Mouse (Mus musculus) layer of hippocampus, adult 11-12 months (tissue): ENCODE results near the gene Gm13090.
A peak's percentile ranks its signal among the peaks of the same experiment; 100 is the strongest.

Experiments
- DNase-seq: peaks from one replicate; pipeline ENCODE4 v3.0.0; 2022; ENCODE audit warnings: low spot score

Gm13090 gene

DNA sequence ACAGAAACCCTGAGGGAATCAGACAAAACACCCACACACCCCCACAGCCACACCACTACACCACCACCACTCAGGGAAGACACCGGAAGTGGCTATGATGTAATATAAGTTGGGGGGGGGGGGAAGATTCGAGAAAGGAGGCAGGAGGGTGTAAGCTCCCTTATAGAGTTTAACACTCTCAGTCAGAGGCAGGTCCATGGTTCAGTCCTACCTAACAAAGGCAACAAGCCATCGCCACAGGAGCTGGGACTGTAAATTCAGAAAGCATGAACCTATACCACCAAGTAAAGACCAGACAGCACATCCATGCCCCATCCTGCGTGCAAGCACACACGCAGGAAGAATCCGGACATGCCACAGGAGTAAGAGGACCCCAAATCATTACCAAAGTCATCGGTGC is at the start of gene Gm13090:
TSS of gene Gm13090 (plus strand) at position 301 of the 400 bp plus-strand sequence.
- DNase-seq = no peak

DNA sequence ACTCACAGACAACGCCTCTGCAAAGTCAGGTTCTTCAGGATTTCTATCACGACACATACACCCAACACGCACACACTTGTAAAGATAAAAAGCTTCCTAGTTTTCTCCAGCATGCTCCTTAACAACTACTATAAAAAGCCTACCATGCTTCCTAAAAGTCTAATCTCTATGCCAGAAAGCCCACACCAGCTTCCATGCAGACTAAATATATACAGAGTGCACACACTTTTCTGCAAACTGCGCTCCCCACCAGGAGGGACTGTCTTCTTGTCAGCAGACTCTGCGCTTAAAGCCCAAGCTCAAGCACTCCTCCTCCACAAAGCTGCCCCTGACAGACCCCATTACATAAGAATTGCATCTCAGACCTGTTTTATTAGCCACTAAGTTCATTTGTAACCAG is 47.9 kb upstream of the Gm13090 start:
- DNase-seq = no peak

DNA sequence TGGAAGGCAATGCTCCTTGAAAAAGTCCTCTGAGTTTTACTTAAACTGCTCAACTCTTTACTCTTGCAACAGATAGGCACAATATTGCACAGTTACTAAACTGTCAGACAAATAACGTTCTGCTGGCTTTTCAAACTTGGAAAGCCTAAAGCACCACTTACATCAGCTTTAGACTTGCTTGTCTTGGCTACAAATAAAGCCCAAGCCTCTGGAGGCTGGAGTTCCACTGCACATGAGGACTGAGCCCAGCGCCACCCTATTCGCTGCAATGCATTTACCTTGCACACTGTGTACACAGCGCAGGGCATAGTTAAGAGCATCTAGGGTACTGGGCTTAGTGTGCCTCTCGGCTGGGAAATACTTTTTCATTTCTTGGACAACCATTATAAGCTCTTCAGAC is 46.1 kb upstream of the Gm13090 start:
- DNase-seq = peak; percentile 27

DNA sequence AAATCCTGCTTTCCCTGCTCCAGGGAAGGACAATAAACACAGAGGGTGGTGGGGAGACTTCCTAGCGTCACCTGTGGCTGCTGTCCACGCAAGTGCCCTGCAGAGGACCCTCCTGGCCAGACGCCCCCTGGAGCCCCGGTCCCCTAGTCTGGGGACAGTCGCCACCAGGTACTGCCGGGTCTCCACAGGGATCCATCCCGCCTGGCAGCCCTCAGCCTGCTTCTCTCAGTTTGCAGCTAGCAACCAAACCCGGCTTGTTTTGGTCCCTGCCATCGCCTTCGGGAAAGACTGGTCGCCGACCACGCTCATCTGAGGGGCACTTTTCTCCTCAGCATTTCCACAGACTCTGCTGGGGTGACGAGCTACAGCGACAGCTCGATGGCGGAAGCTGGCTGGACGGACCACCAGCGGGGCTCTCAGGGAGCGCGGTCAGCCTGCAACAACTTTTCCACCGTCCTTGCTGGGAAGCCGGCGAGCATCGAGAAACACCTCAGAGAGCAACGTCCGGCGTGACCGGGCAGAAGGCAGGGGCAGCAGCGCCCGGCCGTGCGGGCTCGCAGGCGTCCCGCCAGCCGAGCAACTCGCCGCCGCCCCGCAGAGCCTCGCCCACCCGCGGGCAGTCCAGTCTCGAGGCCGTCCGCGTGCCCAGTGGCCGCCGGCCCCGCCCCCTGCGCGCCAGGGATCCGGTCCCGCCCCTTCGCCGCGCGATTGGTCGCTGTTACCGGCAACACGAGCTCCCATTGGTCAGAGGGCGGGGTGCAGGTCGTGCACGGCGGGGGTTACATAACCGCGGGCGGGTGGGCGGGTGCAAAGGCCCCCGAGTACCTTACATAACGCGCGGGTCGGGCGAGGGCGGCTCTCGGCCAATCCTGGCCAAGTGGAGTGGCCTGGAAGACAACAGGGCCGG is 45.1 kb upstream of the Gm13090 start, which contains the start of gene Per3:
TSS of gene Per3 (minus strand) at position 629 of the 907 bp plus-strand sequence.
- DNase-seq = peak; percentile 99

DNA sequence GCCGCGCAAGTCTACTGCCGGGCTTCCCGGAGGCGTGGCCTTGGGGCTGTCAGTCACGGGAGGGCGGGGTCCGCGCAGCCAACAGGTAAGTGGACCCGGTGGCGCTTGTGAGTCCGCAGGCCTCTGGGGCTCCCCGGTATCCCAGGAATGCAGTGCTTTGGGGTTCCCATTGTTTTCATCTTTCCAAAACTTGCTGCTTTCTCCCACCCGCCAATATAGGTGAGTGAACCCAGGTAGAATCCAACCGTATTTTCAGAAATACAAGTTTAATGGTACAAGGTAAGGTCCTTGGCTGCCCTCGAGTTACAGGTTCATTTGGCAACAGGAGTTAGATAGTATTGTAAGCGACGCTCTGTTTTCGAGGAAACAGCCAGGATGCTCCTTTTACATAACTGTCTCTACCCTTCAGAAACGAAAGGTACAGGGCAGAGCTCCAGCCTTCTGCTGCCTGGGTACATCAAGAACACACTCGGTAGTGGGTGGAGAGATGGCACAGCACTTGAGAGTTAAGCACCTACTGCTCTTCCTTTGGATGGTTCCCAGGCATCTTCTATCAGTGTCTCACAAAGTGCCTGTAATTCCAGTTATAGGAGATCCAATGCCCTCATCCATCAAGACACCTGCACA is 44.3 kb upstream of the Gm13090 start:
- peak; percentile 69 for DNase-seq

DNA sequence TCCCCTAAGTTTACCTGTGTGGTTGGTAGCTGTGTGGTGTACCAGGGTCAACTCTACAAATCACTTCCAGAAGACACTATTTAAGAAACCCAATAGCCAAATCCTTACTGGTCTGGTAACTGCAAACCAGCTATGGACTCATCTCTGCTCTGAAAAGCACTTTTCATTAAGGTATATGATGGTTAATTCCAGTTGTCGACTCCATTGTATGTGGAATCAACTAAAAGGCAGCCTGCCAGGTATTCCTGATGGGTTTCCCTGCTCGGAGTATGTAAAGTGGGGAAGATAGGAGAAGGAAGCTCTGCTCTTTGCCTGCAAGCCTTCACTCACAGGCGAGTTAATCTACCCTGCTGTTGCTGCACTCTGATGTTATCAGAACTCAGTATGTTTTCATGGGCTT is 42.8 kb upstream of the Gm13090 start:
- DNase-seq = no peak

DNA sequence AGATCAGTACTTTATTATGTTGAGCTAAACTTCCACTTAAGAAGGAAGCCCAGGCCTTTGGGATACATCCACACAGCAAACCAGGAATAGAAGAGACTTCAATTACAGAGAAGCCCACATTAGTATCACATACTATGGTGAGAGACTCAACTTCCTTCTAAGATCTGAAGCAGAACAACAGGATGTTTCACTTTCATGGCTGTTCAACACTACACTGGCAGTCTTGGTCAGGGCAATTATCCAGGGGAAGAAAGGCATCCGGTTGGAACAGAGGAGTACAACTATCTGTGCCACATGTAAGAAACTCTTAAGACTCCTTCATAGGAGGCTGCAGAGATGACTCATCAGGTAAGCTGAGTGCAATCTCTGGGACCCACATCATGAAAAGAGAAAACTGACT is 38.2 kb upstream of the Gm13090 start:
- DNase-seq = no peak

DNA sequence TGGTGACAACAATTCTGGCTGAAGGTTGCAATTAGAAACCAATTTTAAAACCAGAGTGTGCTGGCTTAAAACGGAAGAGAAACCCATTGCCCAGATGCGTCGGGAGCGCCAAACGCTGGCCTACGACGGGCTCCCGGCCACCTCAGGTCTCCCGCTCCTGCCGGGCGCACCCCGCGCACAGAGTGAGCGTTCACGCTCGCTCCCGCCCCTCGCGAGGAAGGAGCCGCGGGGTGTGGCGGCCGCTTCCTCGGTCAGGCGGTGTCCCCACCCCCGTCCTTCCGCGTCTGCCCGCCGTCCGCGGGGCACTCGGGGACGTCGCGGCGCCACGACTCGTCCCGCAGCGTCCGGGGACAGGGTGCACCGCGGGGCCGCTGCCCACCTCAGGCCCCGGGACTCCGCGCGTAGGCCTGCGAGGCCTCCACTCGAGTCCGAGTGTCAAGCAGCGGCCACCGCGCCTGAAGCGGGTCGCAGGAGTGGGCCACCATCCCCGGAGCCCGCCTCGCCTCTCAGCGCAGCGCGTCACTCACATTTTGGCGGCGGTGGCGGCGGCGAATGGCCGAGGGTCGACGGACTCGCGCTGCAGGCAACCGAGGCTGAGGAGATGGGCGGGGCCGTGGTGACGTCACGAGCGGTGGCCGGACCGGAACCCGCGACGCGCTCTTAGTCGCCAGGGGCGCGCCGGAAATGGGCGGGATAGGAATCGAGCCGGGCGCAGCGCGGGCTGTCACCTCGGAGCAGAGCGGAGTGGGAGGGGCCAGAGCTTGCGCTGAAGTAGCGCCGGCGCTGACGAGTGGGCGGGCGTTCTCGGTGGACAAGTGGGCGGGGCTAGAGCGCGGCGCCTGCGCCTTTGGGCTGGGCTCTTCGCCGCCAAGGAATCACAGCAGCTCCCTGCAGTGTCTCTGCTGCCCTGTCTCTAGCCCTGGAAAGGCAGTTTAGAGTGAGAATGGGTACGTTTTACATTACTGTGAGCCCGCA is 31.7 kb upstream of the Gm13090 start, which contains the start of gene Vamp3:
TSS of gene Vamp3 (minus strand) at position 617 of the 975 bp plus-strand sequence.
- DNase-seq = peak; percentile 99

DNA sequence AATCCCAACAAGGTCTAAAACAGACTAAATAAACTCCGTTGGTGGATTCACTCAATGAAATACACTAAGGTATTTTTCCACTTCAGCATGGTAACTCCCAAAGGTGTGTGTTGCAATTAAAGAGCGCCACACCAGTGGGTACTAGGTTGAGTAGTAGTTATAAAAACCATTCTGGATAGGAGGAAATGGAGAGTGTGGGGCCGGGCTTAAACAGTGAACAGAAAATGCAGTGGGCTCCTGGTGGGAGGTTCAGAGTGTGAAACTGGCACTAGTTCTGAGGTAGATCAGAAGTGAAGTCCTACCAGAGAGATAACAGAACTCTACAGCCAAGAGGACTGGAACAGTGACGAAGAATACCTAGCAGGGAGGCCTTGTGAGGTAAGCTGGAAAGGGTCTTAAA is 30.7 kb upstream of the Gm13090 start:
- DNase-seq = no peak

DNA sequence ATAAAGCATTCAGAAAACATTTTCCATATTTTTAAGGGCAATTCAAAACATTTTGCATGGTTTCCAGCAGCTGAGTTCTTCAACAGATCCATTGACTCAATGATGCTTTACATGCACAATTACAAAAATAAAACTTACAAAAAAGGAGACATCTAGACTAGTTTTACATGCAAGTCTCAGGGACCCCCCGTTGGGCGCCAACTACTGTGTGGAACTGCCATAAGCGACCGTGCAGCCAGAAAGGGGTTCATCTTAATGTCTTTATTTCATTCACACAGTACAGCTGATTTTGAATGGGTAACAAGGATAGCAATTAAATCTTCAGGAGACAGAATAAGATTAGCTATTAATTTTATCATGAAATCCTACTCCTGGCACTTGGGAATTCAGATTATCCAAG is 29.8 kb upstream of the Gm13090 start:
- DNase-seq = no peak

DNA sequence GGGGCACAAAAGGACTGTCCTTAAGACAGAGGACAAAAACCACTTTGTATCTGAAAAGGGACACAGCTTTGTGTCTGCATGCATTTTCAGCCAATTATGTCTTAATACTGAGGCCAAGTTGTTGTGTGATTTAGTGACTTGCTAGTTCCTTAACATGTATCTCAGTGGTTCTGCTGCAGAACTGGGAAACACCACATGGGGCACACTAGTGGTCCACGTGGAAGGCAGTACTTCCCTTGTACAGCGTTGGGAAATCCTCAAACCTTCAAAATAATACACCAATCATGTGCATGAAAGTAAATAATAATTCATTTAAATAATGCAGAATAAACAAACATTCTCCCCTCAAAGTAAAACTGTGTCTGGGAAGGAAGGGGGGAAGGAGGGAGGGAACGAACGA is 20.6 kb upstream of the Gm13090 start:
- DNase-seq = no peak

DNA sequence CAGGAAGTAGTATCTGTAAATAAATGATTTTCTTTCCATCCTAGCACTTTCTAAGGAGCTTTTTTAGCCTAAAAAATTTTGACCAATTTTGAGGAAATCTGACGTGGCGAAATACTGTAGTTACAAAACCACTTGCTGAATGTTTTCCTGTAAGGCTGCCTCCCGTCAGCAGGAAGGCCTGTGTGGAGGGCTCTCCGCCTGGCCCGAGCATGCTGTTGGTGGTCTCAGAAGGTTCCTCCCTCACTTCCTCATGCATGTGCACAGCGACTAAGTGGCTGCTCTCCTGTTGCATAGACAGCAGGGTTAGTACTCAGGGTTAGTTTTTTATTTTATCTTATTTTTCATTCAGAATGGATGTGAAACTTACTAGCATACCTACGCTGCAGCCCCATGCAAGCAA is 18.4 kb upstream of the Gm13090 start:
- DNase-seq = no peak

DNA sequence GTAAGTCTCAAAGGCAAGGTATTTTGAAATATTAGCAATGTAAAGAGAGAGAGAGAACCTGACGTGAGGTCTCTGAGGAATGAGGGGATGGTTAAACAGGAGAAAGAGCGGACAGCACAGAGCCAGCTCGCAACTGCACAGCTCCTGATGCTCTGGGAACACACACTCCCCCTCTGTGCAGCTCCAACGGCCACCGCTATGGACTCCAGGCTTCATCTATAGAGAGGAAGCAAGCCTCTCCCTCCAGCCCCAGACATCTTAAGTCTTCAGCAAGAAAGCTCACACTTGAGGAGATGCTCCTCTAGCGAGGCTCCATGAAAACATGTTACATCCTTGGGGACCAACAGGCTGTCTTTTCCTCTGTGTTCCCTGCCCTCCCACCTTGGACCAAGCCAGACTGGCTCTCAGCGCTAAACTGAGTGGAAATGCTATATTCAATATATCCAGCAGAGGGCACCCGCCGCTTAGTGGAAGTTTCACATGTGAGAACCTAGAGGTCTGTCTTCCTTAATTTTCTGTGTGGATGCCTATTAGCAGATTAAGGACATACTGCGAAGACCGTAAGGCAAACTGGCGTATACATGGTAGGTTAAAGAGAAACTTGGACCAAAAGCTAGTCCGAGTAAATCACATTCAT is 16.1 kb upstream of the Gm13090 start:
- DNase-seq = peak; percentile 88

DNA sequence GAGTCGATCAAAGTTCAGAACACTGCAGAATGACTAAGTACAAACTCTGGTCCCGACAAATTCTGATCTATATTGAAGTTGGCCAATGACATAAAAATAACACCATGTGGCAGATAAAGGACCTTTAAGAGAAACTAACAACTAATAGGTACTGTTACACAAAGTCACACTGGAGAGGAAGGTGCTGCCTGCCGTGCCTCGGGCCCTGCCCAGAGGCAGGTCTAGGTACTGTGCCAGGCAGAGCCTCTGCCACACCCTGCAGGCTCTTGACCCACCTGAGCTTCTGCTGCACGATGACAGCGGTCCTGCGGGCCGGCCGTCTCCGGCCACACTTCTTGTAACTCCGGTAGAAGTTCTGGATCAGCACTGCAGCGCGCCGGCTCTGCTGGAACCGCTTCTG is 14.6 kb upstream of the Gm13090 start:
- DNase-seq = no peak

DNA sequence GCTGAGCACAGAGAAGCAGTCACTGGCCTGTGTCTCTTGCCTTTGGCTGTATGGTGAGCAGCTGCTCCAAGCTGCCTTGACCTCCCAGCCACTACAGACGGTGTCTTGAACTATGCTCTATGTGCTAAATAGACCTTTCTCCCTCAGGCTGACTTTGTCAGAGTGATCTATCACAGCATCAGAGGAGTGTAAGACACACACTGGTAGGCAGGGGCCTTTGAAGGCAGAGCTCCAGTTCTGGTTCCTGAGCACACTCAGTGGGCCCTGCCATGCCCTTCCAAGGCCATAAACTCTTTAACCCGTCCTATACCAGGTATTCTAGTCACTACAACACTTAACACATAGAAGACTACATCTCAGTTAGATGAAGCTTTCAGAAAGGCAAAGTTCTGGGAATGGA is 8.0 kb upstream of the Gm13090 start:
- no peak for DNase-seq

DNA sequence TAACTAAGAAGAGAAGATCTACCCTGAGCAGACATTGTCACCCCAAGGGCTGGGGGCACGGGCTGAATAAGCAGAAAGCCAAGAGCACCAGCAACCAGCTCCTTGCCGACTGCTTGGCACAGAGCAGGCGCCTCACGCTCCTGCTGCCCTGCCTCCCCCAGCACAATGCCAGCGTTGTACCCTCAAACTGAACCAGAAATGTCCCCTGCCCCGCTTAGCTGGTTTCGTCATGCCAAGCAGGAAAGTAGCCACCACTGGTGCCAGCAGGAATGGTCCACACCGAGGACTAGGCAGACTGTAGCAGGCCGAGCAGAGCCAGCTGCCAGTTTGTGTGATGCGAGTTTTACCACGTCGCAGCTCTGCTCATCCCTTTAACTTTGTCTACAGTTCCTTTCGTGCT is 7.4 kb upstream of the Gm13090 start:
- DNase-seq = no peak

DNA sequence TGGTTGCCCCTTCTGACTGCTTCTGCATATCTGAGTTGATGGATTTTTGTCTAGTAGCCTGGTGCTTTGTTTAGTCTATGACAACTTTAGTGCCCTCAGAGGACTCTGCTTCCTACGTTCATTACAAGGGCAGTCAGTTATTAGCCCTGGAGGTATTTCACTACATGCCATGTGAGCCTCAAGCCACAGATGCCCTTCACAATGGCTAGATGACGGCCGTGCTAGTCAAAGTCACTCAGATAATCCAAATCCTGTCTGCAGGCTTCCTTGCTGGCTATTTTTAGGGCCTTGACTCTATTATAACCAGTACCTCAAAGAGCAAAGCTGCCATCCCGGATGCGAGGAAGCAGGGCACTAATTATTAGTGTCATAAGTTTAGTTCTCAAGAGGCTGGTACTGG is 6.3 kb upstream of the Gm13090 start:
- DNase-seq = no peak

DNA sequence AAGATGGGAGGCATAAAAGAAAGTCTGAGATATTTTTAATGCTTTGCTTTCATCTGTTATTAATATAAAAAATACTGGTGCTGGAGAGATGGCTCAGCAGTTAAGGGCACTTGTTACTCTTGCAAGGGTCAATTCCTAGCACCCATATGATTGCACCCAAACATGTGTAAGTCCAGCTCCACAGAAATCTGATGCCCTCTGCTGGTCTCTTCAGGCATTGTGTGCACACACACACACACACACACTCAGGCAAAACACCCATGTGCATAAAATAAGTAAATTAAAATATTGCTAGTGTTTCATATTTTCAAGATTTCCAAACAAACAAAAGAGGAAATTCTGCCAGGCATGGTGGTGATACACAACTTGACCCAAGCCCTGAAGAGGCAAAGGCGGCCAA is 2.0 kb upstream of the Gm13090 start:
- DNase-seq = no peak

DNA sequence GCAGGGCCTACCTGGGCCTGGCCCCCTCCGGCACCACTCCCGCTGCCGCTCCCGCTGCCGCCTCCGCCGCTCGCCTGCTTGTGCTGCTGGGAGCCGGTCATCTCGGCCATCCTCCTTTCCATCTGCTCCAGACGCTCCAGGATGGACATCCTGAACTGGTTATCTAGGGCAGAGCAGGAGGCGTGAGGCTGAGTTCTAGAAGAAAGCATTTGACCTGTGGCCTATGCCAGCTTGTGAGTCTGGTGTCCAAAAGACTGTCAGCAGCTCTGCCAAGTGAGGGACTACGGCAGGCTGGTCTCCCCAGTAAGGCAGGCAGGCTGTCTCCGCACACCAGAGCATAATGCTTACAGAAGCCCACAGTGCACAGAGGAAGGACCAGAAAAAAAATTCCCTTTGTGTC is 551 bp upstream of the Gm13090 start:
- no peak for DNase-seq

DNA sequence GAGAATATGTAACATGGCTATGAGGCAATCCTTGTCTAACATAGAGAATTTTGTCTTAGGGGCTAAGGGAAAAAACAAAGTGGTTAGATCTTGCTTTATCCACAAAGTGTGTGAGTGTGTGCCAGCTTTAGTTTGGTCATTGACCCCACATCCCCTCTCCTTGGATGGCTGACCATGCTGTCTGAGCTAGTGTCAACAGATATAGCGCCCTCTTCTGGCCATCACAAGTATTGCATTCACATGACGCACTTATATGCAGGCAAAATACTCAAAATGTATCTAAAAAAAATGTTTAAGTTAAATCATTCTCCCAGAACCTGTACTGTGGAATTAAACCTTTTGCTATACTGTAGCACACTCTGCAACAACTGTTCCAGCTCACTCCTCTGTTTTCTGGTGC is 5.8 kb downstream of the Gm13090 start:
- peak; percentile 55 for DNase-seq

DNA sequence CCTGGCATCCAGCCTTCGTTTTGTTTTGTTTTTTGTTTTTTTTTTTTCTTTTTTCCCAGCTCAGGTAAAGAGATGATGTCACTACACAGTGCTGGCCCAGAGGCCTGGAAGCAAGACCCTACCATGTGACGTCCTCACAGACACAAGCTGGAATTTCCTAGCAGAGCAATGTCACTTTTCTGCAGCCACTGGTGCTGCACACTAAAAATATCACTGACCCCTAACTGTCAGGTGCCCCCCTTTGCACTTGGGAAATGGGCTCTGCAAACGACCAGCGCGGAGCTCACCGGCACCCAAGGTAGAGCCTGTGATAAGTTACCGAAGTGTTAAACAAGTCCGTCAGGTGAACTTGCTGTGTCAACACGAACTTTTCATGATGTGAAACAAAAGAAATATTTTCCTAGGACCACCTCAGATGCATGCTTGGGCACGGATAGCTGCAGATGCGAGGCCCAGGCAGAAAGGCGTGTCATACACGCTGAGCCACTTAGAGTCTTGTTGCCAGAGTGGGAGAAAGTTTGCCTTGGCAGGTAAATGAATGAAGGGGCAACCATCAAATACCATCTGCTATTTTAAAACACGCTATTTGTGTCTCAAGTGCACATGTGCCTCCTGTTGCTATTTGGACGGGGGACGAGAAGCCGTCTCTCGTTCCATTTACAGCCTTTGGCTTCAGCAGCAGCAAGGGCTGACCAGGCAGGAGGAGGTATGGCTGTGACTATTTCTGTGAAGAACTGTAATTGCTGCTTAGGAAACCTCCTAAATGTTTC is 7.1 kb downstream of the Gm13090 start:
- no peak for DNase-seq
